Mouse (Mus musculus): ENCODE results near the gene Rad9a.

The Rad9a gene

DNA sequence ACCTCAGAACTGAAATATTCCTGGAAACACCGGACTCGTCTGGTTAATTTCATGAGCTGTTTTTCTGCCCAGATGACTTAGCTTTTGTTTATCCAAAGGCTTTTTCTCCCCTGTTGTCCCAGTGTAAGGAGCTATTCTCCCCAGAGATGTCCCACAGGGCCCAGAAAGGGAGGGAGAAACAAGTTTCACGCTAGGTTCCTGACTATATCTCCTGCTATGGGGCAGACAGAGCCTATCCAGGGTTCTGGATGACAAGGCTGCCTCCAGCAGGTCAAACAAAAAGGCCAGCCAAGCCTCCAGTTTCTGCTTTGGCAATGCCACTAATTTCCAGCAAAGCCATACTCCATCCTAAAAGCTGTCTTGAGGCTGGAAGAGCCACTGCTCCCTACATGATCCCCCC, 16.4 kb upstream of the Rad9a start:
- DNase-seq = no peak

DNA sequence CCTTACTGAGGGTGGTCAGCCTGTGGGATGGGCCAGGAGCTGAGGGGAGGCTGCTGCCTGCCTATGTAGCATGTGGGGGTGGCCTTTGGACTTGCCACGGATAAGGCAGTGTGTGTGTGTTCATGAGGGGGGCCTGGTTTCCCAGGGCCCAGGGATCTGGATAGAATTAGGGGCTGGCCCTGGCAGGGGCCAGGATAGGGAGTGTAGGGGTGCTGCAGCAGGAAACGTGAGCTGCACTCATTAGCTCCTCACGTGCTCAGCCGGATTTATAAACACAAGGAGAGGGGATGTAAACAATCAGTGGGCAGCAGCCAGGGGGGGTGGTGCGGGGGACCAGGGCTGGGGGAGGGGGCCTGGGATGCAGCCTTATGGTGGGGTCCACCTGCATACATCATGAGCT, 15.7 kb upstream of the Rad9a start:
- DNase-seq = no peak

DNA sequence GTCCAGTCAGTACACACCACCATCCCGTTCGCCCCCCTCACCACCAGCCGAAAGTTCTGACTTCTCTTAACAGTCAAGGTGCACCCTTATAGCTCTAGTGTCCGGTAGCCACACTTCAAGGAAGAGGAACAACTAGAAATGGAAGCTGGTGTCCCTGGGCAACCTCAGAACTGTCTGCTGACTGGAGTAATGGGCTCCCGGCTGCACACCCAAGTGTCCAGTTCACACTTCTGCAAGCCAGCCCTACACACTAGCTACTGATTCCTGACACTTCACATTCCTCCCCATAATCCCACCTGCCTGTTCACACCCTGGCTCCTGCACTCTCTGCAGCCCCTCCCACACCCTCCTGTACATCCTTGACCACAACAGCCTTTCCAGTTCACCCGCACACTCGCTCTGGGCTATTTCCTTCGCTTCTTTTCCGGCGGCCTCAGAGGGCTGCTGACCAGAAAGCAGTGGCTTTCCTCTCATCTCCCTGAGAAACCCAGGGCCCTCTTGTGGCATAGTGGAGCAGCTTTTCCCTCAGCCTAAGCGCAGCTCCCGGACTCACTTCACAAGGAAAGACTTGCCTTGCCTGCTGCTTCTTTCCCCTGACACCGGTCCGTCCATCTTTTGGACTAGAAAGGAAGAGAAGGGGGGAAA, 14.7 kb upstream of the Rad9a start:
- no peak for DNase-seq

DNA sequence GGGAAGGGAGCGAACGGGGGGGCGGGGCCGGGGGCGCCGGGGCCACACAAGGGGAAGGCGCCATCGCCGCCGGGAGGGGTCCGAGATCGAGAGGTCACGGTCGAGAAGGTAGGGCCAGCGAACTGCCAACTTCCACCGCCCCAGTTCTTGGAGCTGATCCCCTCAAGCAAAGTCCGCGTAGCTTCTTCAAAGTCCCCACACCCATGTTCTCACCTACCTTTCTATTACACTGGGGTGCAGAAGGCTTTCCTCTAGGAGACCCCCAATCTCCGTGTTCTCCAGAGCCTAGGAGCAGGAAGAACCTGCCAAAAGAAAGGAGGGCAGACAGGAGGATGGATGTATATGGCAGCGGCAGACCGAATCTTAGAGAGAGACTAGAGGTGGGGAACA, 14.0 kb upstream of the Rad9a start:
- no peak for DNase-seq

DNA sequence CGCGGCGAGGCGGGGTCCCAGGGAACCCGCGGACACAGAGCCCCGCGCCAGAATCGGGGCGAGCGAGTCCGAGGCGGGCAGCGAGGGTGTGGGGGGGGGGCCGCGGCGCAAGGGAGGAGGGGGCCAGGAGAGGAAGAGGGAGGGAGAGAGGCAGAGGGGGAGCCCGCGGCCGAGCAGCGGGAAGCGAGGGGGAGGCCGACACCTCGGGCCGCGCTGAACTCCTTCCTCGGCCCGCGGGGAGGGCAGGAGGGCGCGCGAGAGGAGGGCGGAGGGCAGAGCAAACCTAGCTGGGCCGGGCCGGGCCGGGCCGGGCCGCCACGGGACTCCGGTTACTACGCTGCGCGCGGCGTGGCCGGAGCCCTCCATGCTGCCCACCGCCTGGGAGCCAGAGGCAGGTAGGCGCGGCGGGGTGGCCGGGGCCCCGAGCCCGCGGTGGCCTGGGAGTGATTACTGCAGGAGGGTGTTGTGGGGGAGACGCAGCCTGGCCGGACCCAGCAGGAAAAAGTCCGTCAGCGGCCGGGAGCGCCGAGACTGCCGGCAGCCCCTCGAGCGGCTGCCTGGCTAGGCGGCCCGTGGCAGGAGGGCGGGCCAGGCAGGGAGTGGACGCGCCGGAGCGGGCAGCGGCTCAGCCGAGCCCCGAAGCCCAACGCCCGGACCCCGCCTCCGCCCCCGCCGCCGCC, 13.4 kb upstream of the Rad9a start:
- no peak for DNase-seq

GRCm38 (mm10) chr19:4214071-4214770, 12.8 kb upstream of the Rad9a start, which contains the start of the genes Clcf1 and AC109138.7:
TSS of gene Clcf1 (plus strand) at chr19:4214238.
TSS of gene AC109138.7 (plus strand) at chr19:4214357.
- no peak for DNase-seq

DNA sequence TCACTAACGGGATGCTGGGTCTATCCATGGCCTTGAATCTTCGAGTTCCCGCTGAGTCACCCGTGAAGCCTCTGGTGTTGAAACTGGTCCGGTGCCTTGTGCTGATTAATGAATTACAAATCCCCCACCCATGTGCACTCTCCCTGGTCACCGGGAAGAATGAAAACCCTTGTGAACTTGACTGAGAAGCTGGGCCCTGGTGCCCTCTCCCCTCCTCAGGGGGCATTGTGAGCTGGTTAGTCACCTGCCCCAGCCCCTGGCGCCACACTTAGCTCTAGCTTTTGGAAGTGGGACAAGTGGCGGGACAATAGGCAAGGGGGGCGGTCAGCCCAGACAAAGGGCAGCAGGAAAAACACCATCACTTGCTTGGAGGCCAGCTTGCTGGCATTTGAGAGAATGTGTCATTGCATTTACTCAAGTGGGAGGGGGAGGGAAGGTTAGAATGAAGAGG, 12.1 kb upstream of the Rad9a start:
- no peak for DNase-seq

DNA sequence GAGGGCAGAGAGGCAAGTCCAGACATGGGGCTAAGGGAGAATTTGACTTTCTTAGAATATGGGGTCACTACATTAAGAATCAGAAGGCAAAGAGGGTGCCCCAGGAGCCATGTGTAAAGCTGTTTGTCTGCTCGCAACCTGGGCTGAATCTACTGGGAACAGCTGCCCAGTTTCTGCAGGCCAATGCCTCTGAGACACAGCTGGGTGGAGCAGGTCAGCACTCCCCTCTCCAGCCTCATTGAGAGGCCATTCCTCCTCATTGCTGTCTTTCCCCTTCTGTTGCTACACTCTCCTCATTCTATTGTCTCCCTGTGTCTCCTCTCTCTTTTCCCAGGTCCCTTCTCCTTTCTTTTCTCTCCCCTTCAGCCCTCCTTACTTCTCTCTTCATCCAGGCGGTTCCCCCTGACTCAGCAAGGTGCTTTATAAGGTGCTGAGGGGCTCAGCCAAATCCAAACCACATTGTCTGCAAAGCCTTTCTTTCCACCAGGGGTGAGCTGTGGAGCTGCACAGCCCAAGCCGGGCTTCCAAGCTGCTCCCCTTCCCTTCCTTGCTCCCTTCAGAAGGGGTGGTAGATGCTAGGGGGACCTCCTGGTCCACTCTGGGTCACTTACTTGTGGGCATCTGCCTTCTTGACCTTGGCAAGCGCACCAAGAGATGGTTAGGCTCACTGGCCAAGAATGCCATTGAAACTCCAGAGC, 10.6 kb upstream of the Rad9a start:
- DNase-seq = no peak

- no peak for DNase-seq
These were observed 7.1 kb upstream of the Rad9a start for GRCm38 (mm10) chr19:4208563-4208962.

GRCm38 (mm10) chr19:4206971-4207370, 5.5 kb upstream of the Rad9a start:
- DNase-seq = peak; percentile 65

GRCm38 (mm10) chr19:4204889-4205288, 3.4 kb upstream of the Rad9a start:
- no peak for DNase-seq

DNA sequence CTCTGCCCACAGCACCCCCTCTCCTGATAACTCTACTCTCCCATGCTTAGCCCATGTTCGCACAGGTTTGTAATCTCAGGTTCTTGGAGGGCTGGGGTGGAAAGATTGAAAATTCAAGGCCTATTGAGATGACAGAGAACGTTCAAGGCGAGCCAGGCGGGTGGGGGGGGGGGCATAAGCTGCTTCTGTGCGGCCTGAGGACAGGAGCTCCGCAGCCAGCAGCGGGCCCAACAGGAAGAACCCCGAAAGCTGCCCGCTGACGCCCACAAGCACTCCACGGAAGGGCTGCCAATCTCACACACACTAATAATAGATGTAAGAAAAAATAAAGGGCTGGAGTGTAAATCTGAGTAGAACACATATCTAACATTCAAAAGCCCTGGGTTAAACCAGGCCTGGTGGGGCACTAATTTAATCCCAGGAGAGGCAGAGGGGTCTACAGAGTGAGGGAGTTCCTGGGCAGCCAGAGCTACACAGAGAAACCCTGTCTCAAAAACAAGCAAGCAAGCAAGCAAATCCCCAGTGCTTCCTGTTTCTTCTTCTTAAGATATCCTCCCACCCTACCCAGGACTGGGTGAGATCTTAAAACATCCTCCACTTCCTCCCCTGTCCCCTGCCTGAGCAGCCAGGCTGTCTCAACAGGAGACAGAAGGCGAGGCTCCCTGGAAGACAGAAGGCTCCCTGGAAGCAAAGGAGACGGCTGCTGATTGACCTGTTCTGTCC, 2.3 kb upstream of the Rad9a start:
- DNase-seq = no peak

DNA sequence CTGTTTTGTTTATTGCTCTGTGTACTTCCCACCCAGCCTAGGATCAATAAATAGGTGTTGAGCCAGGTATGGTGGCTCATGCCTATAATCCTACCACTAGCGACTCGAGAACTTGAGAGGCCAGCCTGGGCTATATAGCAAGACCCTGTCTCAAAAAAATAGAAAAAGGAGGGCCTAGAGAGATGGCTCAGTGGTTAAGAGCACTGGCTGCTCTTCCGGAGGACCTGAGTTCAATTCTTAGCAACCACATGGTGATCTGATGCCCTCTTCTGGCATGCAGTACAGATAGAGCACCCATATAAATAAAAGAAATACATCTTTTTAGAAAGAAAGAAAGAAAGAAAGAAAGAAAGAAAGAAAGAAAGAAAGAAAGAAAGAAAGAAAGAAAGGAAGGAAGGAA, 1.7 kb upstream of the Rad9a start:
- DNase-seq = no peak

- no peak for DNase-seq
These were observed 687 bp upstream of the Rad9a start for GRCm38 (mm10) chr19:4202149-4202548.

- DNase-seq = no peak
These were observed 4.3 kb downstream of the Rad9a start for GRCm38 (mm10) chr19:4197180-4197579.

- DNase-seq = no peak
These were observed 4.9 kb downstream of the Rad9a start for GRCm38 (mm10) chr19:4196548-4196947.

DNA sequence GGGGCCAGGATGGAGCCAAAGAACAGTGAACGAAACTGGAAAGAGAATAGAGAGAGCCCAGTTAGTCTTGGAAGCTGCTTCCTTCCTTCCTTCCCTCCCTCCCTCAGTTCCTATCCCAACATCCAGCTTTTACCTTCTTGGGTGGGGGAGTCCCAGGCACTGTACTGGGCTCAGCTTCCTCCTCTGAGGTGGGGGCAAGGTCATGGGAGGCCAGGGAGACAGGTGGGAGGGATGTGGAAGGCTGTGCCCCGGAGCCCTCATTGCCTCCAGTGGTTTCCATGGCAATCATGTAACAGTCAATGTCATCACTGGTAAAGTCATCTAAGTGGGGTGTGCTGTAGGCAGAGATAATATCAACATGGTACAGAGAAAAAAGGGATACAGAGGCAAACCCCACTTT, 5.4 kb downstream of the Rad9a start:
- no peak for DNase-seq

- DNase-seq = peak; percentile 81
These were observed 6.4 kb downstream of the Rad9a start for GRCm38 (mm10) chr19:4194776-4195650.

GRCm38 (mm10) chr19:4194021-4194724, 7.3 kb downstream of the Rad9a start:
- DNase-seq = no peak

DNA sequence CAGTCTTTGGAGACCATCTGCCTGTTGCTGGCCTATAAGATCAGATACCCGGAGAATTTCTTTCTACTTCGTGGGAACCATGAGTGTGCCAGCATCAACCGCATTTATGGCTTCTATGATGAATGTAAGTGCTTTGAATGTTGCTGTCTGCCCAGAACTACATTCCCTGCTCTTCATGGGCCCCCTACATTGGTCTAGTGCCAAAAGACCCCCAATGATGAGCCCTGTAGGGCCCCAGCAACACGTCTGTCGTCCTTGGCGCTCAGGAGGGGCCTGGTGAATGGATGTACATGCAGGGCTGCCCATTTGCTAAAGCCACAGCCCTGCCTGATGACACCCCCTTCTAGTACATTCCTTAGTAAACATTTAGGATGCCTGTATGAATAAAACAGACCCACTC, 8.3 kb downstream of the Rad9a start:
- no peak for DNase-seq

Data from cerebellum, adult 8-10 months (tissue).